Mouse (Mus musculus): ENCODE measurements around the gene Sik3.
"Not testable (repeated sequence)": the region's sequence is repeated elsewhere in the genome, so short reads cannot be mapped to it uniquely, and the experiment has no call there.

DNA sequence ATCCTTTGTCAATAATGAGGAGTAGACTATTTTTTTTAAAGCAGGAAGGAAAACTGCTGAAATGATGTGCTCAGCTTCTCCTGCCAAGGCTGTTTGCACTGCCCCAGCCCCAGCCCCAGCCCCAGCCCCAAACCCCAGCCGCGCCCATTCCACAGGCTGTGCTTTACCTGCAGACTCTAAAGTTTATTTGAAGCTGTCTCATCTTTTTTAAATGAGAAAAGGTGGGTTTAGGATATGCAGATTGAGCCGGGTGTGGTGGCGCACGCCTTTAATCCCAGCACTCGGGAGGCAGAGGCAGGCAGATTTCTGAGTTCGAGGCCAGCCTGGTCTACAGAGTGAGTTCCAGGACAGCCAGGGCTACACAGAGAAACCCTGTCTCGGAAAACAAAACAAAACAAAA, 143.2 kb downstream of the Sik3 start:
- not testable (repeated sequence) for TF ChIP-seq CTCF (IDR thresholded peaks at IDR 0.05; ENCODE audit: control insufficient read depth, insufficient read depth, insufficient replicate concordance, low read depth, low read length); POLR2A (IDR thresholded peaks at IDR 0.05; ENCODE audit: control insufficient read depth, low read depth, low read length)
